Mouse (Mus musculus): ENCODE results near the gene Map4k1. TPM values are rescaled to one million over a fixed set of nuclear protein-coding genes. Genes with fewer than 3 reads are reported as not detected.

Map4k1 gene
- polyA plus RNA-seq, 1 experiment: 58.8 TPM

DNA sequence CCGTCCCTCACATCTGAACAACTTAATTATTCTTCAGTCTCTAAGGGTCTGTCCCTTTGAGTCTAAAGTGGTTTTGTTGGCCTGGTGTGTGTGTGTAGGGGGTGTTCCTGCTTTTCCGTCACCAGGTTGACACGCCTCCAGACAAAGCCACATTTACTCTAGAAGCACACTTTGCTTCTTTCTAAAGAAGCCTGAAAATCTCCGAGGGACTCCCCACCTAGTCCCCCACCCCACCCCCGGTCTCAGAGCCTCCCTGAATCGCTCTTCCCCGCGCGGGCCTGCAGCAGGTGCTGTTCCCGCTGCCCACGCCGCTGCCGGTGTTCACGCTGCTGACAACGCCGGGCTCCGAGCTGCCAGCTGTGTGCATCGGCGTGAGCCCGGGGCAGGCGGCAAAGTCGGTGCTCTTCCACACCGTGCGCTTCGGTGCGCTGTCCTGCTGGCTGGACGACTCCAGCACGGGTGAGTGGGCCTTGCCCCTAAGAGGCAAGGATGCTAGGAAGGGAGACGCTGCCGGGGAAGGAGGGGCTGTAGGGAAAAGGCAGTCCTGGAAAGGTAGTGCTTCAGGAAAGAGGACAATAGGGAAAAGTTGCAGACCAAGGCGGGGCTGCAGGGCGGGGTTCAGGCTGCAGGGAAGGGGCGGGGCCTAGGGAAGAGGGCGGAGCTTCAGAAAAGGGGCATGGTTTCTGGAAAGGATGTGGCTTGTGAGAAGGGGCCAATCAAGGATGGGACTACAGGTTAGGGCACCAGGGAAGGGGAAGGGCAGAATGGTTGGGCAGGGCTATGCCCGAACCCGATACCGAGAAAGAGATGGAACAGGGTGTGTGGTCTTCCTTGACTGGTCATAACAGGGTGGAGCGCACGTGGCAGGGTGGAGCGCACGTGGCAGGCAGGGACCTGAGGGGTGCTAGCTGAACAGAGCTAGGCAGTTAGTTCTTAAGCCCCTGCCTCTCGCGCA is 19.1 kb downstream of the Map4k1 start:
- Histone ChIP-seq H3K27ac (ENCODE audit: control insufficient read depth, insufficient read depth, low read depth, low read length) (no peak overlapping the region), H3K27me3 (ENCODE audit: control insufficient read depth, insufficient read depth, low read length) (no peaks in the 10 kb centered on the region), H3K4me1 (ENCODE audit: control insufficient read depth, insufficient read depth, low read length) (peaks cover 23% of the 10 kb centered on the region), H3K36me3 (ENCODE audit: control insufficient read depth, insufficient read depth, low read length) (no peaks in the 10 kb centered on the region), H3K4me3 (ENCODE audit: control insufficient read depth, low read depth, low read length) (peak overlapping the region; percentile 71)
- TF ChIP-seq POLR2A (IDR thresholded peaks at IDR 0.05; ENCODE audit: control insufficient read depth, low read depth, low read length) (no peak), CTCF (IDR thresholded peaks at IDR 0.05; ENCODE audit: control insufficient read depth, insufficient read depth, insufficient replicate concordance, low read depth, low read length) (no peak)

DNA sequence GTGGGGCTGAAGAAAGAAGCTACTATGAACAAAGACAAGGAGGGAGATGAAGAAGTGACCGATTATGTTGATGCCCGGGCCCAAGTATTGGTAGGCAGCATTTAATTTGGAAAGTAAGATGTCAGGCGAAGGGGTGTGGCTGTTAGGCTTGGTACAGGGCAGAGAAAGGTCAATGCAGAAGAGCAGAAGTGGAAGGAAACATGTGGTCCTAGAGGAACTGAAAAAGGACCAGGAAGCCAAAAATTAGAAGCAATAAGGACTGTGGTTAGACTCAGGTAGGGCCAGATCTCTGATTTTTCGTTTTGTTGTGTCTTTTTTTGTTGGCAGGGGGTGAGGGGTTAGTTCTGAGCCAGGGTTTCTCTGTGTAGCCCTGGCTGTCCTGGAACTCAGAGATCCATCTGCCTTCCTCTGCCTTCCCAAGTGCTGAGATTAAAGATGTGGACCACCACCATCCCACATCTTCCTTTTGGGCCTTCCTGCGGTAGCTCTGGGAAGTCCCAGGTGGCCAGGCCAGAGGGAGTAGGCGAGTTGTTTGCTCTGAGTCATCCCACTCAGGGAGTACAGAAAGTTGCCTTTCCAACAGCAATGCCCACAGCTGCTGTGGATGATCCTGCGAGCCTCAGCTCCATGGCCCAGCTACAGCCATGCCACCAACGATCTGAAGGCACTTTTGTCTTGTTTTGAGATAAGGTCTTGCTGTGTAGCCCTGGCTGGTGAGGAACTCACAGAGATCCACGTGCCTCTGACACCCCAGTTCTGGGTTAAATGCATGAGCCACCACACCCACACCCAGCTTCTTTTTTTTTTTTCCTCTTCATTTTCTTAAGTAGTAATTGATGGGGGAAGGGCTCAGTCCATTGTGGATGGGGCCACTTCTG is 25.6 kb downstream of the Map4k1 start:
- Histone ChIP-seq H3K36me3 (ENCODE audit: control insufficient read depth, insufficient read depth, low read length) (no peaks in the 10 kb centered on the region), H3K4me3 (ENCODE audit: control insufficient read depth, low read depth, low read length) (no peak overlapping the region), H3K4me1 (ENCODE audit: control insufficient read depth, insufficient read depth, low read length) (peaks cover 6% of the 10 kb centered on the region), H3K27me3 (ENCODE audit: control insufficient read depth, insufficient read depth, low read length) (no peaks in the 10 kb centered on the region), H3K27ac (ENCODE audit: control insufficient read depth, insufficient read depth, low read depth, low read length) (no peak overlapping the region)
- TF ChIP-seq CTCF (IDR thresholded peaks at IDR 0.05; ENCODE audit: control insufficient read depth, insufficient read depth, insufficient replicate concordance, low read depth, low read length) (0 out of 2 replicates have a peak, but pooled peaks have one; percentile 0), POLR2A (IDR thresholded peaks at IDR 0.05; ENCODE audit: control insufficient read depth, low read depth, low read length) (no peak)

DNA sequence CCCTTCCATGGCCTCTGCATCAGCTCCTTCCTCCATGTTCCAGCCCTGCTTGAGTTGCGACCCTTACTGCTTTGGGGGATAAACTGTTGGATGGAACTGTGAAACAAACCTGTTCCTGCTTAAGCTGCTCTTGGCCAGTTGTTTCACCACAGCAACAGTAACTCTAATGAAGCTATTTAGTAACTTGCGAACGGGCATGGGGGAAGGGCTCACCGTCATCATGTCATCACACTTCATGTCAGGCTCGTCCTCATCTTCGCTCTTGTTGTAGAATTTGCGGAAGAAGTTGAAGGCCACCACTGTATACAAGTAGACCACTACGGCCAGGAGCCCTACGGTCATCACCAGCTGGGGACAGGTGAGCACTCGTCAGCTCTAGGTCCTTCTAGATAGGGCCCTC is 26.3 kb downstream of the Map4k1 start:
- Histone ChIP-seq H3K27me3 (ENCODE audit: control insufficient read depth, insufficient read depth, low read length) (no peaks in the 10 kb centered on the region), H3K27ac (ENCODE audit: control insufficient read depth, insufficient read depth, low read depth, low read length) (no peak overlapping the region), H3K36me3 (ENCODE audit: control insufficient read depth, insufficient read depth, low read length) (no peaks in the 10 kb centered on the region), H3K4me3 (ENCODE audit: control insufficient read depth, low read depth, low read length) (no peak overlapping the region), H3K4me1 (ENCODE audit: control insufficient read depth, insufficient read depth, low read length) (peaks cover 2% of the 10 kb centered on the region)
- TF ChIP-seq CTCF (IDR thresholded peaks at IDR 0.05; ENCODE audit: control insufficient read depth, insufficient read depth, insufficient replicate concordance, low read depth, low read length) (no peak), POLR2A (IDR thresholded peaks at IDR 0.05; ENCODE audit: control insufficient read depth, low read depth, low read length) (no peak)

DNA sequence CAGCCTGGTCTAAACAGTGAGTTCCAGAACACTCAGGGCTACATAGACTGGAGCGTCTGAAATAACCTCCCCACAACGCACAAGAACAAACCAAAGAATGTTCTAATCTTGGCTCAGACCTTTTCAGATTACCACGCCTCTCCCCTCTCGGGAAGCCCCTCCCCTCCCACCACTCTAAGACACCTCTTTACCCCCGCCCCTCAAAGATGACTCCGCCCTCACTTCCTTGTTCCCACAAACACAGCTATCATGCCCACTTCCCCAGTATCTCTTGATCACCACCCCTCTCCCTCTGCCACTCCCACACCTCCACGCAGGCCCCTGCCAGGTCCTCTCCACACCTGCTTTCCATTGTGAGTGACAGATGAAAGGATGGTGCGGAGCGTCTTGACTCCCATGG is 26.9 kb downstream of the Map4k1 start:
- TF ChIP-seq CTCF (IDR thresholded peaks at IDR 0.05; ENCODE audit: control insufficient read depth, insufficient read depth, insufficient replicate concordance, low read depth, low read length) (no peak), POLR2A (IDR thresholded peaks at IDR 0.05; ENCODE audit: control insufficient read depth, low read depth, low read length) (no peak)
- Histone ChIP-seq H3K27ac (ENCODE audit: control insufficient read depth, insufficient read depth, low read depth, low read length) (no peak overlapping the region), H3K36me3 (ENCODE audit: control insufficient read depth, insufficient read depth, low read length) (no peaks in the 10 kb centered on the region), H3K27me3 (ENCODE audit: control insufficient read depth, insufficient read depth, low read length) (no peaks in the 10 kb centered on the region), H3K4me3 (ENCODE audit: control insufficient read depth, low read depth, low read length) (no peak overlapping the region), H3K4me1 (ENCODE audit: control insufficient read depth, insufficient read depth, low read length) (peaks cover 2% of the 10 kb centered on the region)

DNA sequence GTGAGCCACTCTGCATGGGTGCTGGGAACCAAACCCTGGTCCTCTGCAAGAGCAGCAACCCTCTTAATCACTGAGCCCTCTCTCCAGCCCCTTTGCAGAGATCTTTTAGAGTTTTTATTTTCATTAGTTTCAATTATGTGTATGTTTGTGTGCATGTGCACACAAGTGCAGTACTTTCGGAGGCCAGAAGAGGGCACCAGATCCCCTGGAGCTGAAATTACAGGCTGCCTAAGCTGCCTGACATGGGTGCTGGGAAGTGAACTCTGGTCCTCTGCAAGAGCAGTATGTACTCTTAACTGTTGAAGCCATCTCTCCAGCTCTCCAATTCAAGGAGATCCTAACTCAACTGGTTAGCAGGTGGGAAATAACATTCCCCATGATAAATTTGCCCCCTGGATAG is 33.1 kb downstream of the Map4k1 start:
- peaks cover 6% of the 10 kb centered on the region for H3K4me1 ChIP-seq (ENCODE audit: control insufficient read depth, insufficient read depth, low read length)

DNA sequence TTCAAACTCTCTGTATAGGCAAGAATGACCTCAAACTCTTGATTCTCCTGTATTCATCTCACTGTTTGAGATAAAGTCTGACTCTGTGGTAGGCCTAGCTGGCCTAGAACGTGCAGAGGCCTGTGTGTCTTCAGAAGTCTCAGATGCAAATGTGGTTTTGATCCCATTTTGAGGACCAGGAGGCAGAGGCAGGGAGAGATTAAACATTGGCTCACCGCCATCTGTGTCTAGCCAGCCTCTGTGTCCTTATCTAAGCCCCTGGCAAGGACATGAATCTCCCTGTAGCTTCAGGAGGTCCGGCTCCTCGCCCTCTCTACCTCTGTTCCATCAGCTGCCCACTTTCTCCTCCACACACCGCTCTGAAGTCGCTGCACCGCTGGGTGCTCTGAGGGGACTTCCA is 34.6 kb downstream of the Map4k1 start:
- no peak for TF ChIP-seq CTCF (IDR thresholded peaks at IDR 0.05; ENCODE audit: control insufficient read depth, insufficient read depth, insufficient replicate concordance, low read depth, low read length)
- TF ChIP-seq POLR2A (IDR thresholded peaks at IDR 0.05; ENCODE audit: control insufficient read depth, low read depth, low read length): no peak
- no peak overlapping the region for H3K27ac ChIP-seq (ENCODE audit: control insufficient read depth, insufficient read depth, low read depth, low read length)
- no peaks in the 10 kb centered on the region for H3K36me3 ChIP-seq (ENCODE audit: control insufficient read depth, insufficient read depth, low read length)
- peaks cover 6% of the 10 kb centered on the region for H3K4me1 ChIP-seq (ENCODE audit: control insufficient read depth, insufficient read depth, low read length)
- H3K27me3 ChIP-seq (ENCODE audit: control insufficient read depth, insufficient read depth, low read length): no peaks in the 10 kb centered on the region
- no peak overlapping the region for H3K4me3 ChIP-seq (ENCODE audit: control insufficient read depth, low read depth, low read length)

More for the DNA sequence above, 33.1 kb downstream of the Map4k1 start:
- Histone ChIP-seq H3K4me3 (ENCODE audit: control insufficient read depth, low read depth, low read length) (no peak overlapping the region), H3K27ac (ENCODE audit: control insufficient read depth, insufficient read depth, low read depth, low read length) (no peak overlapping the region), H3K36me3 (ENCODE audit: control insufficient read depth, insufficient read depth, low read length) (no peaks in the 10 kb centered on the region), H3K27me3 (ENCODE audit: control insufficient read depth, insufficient read depth, low read length) (no peaks in the 10 kb centered on the region)
- peak; percentile 60; the same call in 1 of the 2 replicates for TF ChIP-seq CTCF (IDR thresholded peaks at IDR 0.05; ENCODE audit: control insufficient read depth, insufficient read depth, insufficient replicate concordance, low read depth, low read length)
- no peak for TF ChIP-seq POLR2A (IDR thresholded peaks at IDR 0.05; ENCODE audit: control insufficient read depth, low read depth, low read length)

DNA sequence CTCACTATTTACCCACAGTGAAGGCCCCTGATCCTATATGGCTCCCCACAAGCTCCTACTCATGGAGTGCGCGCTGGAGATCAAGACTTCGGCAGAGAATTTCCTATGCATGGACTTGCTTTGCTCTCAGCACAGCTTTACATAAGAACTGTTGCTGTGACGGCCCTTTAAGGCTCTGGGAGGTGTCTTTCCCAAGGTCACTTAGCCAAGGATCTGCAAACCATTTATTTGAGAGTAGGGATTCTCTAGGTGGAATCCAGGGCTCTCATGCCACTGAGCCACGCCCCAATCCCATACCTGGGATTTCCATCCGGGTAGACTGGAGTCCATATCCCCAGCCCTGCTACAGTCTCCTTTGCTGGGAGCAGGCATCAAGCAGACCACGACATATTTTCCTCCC is 35.4 kb downstream of the Map4k1 start:
- Histone ChIP-seq H3K36me3 (ENCODE audit: control insufficient read depth, insufficient read depth, low read length) (no peaks in the 10 kb centered on the region), H3K27me3 (ENCODE audit: control insufficient read depth, insufficient read depth, low read length) (no peaks in the 10 kb centered on the region), H3K27ac (ENCODE audit: control insufficient read depth, insufficient read depth, low read depth, low read length) (no peak overlapping the region), H3K4me3 (ENCODE audit: control insufficient read depth, low read depth, low read length) (no peak overlapping the region), H3K4me1 (ENCODE audit: control insufficient read depth, insufficient read depth, low read length) (peaks cover 6% of the 10 kb centered on the region)
- no peak for TF ChIP-seq POLR2A (IDR thresholded peaks at IDR 0.05; ENCODE audit: control insufficient read depth, low read depth, low read length)
- TF ChIP-seq CTCF (IDR thresholded peaks at IDR 0.05; ENCODE audit: control insufficient read depth, insufficient read depth, insufficient replicate concordance, low read depth, low read length): no peak

All from testis, adult 2 months (tissue).